Mouse (Mus musculus) G1E (cell line): ENCODE data around the gene Slc25a33. TPM values are rescaled to one million over a fixed set of nuclear protein-coding genes. Genes with fewer than 3 reads are reported as not detected.

ENCODE experiments used
- ATAC-seq: 2 replicates; pipeline ENCODE4 v1.8.0; 2016; ENCODE audit warnings: mild to moderate bottlenecking; ENCODE audit not compliant: insufficient number of reproducible peaks, poor library complexity, low FRiP score, severe bottlenecking; ENCODE audit errors: extremely low read depth
- DNase-seq: peaks from one replicate; pipeline ENCODE4 v3.0.0; 2012; ENCODE audit warnings: low spot score
- H3K27me3 ChIP-seq: 2 replicates; pipeline ENCODE4 v1.6.1; 2012; ENCODE audit warnings: mild to moderate bottlenecking, low read length, inconsistent platforms; ENCODE audit not compliant: insufficient read depth
- H3K36me3 ChIP-seq: replicated peaks from 2 replicates; pipeline ENCODE3; 2012; ENCODE audit warnings: mild to moderate bottlenecking, inconsistent platforms
- H3K4me1 ChIP-seq: 2 replicates; pipeline ENCODE4 v1.6.1; 2012; ENCODE audit warnings: low read depth, low read length, inconsistent platforms, mixed read lengths; ENCODE audit not compliant: insufficient read depth
- H3K4me3 ChIP-seq: 2 replicates; pipeline ENCODE4 v1.5.1; 2012; ENCODE audit warnings: low read depth, mild to moderate bottlenecking, inconsistent platforms, low read length, moderate library complexity, mixed read lengths
- H3K9me3 ChIP-seq: replicated peaks from 2 replicates; pipeline ENCODE4 v1.6.1; 2012; ENCODE audit warnings: inconsistent platforms
- CTCF ChIP-seq: IDR thresholded peaks from 2 replicates; pipeline ENCODE4 v1.5.1; 2012; ENCODE audit warnings: low read depth, low read length, inconsistent platforms, mixed read lengths
- GATA1 ChIP-seq: IDR thresholded peaks from 2 replicates; pipeline ENCODE4 v1.6.1; 2012; ENCODE audit warnings: borderline replicate concordance, low read length, inconsistent platforms, mixed read lengths
- GATA2 ChIP-seq: IDR thresholded peaks from 2 replicates; pipeline ENCODE4 v1.6.1; 2012; ENCODE audit warnings: low read depth, low read length, inconsistent platforms, borderline replicate concordance
- POLR2AphosphoS5 ChIP-seq: IDR thresholded peaks from 2 replicates; pipeline ENCODE4 v1.6.1; 2012; ENCODE audit warnings: low read depth, low read length, inconsistent platforms; ENCODE audit not compliant: insufficient replicate concordance
- TAL1 ChIP-seq: conservative IDR thresholded peaks from 2 replicates; pipeline ENCODE4 v1.6.1; 2012; ENCODE audit warnings: low read depth, low read length, inconsistent platforms, mixed read lengths
- polyA plus RNA-seq: library from polyadenylated mRNA; stranded (reverse); fragments of >175 nt; gene quantifications from 2 replicates; pipeline ENCODE4 v1.2.3, GENCODE M21; 2012
- total RNA-seq, 2 experiments: library from RNA; stranded (forward) in 1 of 2; stranded (reverse) in 1 of 2; fragments of 200-1000 nt in 1 of 2; fragments of >200 nt in 1 of 2; fragmentation: Nextera tagmentation in 1 of 2; gene quantifications; 2 replicates each; pipeline ENCODE4 v1.2.3; 2014 to 2017

The Slc25a33 gene
- total and polyA plus RNA-seq, 3 experiments, result 2.3 to 4.9 (median 3.7) TPM

DNA sequence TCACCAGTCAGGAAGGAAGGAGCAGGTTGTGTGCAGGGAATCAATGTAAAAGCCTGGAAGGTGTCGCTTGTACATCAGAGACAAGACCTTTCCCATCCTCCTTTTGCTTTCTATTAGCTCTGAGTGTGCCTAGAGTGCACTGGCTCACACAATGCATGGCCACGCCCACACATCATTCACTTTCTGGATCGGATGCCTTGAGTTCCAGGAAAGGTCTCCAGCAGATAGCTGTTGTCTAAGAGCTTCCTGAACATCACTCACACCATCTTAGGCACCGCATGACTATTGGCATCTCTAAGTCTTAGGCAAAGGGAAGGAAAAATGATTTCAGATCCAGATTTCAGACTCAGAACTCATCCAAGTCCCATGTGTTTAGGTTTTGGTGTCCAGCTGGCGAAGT is 34.6 kb downstream of the Slc25a33 start:
- Histone ChIP-seq H3K27me3 (no peaks in the 10 kb centered on the region), H3K4me1 (peaks cover 26% of the 10 kb centered on the region), H3K4me3 (no peak overlapping the region), H3K9me3 (no peaks in the 10 kb centered on the region), H3K36me3 (peaks cover 44% of the 10 kb centered on the region)
- no peak for DNase-seq
- no peak for ATAC-seq
- TF ChIP-seq CTCF, result no peak
- no peak for TF ChIP-seq TAL1
- TF ChIP-seq POLR2AphosphoS5, result no peak
- TF ChIP-seq GATA1, result no peak
- no peak for TF ChIP-seq GATA2

DNA sequence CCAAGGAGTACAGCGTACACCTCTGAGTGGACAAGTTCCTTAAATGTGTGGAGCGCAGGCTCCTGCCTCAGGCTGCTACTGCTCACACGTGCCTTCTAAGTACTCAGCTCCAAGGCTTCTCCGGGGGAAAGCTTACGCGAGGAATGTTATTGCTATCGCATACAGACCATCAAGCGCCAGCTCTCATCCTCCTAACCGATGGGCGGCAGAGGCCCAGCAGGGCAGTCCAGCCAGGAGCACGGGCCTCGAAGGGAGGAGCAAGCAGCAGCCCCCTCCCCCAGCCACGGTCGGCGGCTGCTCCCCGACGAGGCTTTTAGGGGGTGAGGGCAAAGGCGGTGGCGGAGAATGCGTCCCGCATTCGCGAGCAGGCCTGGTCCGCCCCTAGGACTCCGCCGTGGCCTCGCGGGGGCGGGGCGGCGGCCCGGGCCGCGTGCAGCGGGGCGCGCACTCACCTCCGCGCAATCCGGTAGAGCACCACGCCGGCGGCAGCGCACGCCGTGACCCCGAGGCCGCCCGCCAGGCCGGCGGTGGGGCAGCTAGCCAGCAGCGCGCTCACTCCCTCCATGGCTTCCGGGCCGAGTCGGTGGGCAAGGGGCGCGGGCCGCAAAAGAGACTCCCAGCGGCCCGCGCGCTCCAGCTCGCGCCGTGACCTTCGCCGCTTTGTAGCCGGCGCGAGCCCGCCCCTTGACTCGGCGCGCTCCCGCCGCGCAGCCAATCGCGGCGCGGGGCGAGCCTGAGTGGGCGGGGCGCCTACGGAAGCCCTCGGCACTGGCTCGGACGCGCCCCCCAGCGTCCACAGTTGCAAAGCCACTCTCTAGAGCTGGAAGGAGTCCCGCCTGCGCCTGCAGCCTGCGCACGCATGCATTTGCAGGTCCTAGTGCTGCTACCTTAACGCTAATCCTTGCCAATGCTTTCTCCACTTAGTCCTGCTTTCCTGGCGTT is 36.4 kb downstream of the Slc25a33 start, which contains the start of gene Tmem201:
TSS of gene Tmem201 (minus strand) at position 662 of the 942 bp plus-strand sequence.
- no peaks in the 10 kb centered on the region for H3K9me3 ChIP-seq
- no peaks in the 10 kb centered on the region for H3K27me3 ChIP-seq
- H3K4me1 ChIP-seq, result peaks cover 26% of the 10 kb centered on the region
- TF ChIP-seq GATA1 (no peak), GATA2 (no peak), CTCF (peak; percentile 38)
- ATAC-seq (peak; percentile 73), DNase-seq (peak; percentile 72)
- H3K4me3 ChIP-seq, result peak within 1 kb of the TSS; percentile 79
- peaks cover 46% of the 10 kb centered on the region for H3K36me3 ChIP-seq

DNA sequence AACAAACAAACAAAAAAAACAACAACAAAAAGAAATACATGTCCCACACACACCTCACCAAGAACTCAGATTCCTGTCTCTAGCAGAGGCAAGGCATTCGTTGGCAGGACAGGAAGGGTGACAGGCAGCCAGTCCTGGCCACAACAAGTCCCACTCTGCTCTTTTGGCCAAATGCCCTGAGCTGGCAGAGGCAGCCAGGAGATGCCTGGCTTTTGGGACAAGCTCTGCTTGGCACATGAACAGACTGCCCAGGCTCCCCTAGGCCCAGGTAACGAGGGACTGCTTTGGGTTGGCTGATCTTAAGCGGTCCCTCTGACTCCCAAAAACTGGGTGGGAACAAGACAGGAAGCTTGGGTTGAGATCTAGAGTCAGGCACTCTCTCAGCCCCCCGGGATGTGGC is 37.5 kb downstream of the Slc25a33 start:
- no peak for ATAC-seq
- Histone ChIP-seq H3K4me1 (peaks cover 26% of the 10 kb centered on the region), H3K4me3 (peak overlapping the region; percentile 79; the same call in 1 of the 2 replicates), H3K9me3 (no peaks in the 10 kb centered on the region), H3K27me3 (no peaks in the 10 kb centered on the region), H3K36me3 (peaks cover 50% of the 10 kb centered on the region)
- TF ChIP-seq POLR2AphosphoS5 (no peak), GATA1 (no peak)
- DNase-seq, result no peak

DNA sequence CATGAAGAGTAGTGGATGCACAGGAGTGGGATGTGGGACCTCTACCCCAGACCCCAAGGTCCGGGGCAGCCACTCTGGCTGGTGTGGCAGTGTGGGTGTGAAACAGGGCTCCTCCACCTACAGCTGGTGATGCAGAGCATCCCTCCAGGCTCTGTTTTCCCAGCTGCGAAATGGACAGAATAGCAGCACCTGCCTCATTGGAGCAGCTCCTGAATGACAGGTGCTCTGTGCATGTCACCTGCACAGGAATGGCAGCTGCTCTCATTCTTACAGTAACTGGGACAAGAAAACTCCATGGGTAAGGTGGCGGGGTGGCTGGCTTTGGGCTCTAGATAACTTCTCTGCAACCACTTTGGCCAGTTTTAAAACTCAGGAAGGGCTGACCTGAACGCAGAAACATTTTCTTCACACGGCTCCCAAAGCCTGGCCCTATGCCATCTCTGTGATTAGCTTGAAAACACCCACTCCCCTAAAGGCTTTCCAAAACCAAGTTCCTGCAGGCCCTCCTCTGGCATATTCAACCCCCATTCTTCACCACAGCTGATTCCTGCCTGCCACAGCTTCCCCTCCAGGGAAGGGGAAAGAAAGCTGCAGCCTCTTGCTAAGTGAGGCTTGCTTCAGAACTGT is 38.3 kb downstream of the Slc25a33 start:
- peaks cover 26% of the 10 kb centered on the region for H3K4me1 ChIP-seq
- no peak for DNase-seq
- H3K36me3 ChIP-seq, result peaks cover 54% of the 10 kb centered on the region
- H3K9me3 ChIP-seq, result no peaks in the 10 kb centered on the region
- H3K27me3 ChIP-seq, result no peaks in the 10 kb centered on the region
- no peak for ATAC-seq
- TF ChIP-seq CTCF (no peak), GATA1 (no peak), TAL1 (no peak), POLR2AphosphoS5 (no peak), GATA2 (no peak)
- H3K4me3 ChIP-seq, result no peak overlapping the region

DNA sequence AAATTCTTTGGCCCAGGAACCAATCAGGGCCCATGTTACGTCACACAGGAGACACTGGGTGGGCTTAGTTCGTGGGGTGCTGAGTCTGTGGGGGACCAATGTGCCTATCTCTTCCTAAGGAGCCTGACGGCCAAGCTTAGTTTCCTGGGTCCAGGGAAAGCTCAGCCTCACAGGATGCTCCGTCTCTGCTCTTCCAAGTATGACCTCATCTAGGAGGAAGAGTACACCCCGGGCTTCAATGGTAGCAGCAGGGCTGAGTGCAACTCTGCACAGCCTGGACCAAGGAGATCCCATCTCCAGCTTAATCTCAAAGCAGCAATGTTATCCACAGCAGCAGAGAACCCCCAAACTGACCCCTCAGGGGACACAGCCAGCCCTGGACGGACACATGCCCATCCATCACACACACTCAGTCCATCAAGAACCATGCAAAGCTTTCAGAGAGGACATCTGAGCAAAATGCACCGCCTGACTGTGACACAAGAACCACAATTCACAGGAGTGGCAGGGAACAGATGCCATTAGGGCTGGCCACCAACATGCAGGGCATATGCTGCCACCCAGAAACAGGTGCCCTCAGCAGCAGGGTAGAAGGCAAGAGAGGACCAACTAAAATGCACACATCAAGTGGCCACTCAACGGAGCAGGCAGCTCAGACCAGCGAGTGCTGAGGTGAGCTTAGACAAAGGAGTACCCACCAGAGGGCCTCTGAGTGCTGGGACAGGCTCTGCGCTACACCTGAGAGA is 39.2 kb downstream of the Slc25a33 start:
- peaks cover 26% of the 10 kb centered on the region for H3K4me1 ChIP-seq
- no peak overlapping the region for H3K4me3 ChIP-seq
- no peak for TF ChIP-seq POLR2AphosphoS5
- no peak for TF ChIP-seq GATA1
- no peak for TF ChIP-seq TAL1
- TF ChIP-seq CTCF, result no peak
- no peak for TF ChIP-seq GATA2
- H3K27me3 ChIP-seq, result no peaks in the 10 kb centered on the region
- no peaks in the 10 kb centered on the region for H3K9me3 ChIP-seq
- H3K36me3 ChIP-seq, result peaks cover 60% of the 10 kb centered on the region
- DNase-seq, result no peak
- ATAC-seq, result no peak

DNA sequence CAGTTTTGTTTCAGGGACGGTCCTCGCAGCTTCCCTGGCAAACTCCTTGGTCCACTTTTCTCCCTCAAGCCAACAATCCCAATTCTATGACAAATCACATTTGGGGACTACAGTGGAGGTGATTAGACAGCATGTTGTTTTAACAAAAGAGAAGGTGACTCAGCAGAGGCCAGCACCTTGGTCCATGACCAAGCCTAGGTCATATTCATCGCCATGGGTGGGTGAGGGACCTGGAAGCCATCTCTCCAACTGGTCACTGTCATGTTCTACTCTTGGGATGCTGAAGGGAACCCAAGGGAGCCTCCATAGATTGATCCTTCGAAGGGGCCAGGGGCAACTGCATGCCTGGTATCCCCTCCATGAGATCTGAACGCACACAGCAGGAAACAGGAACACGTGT is 39.8 kb downstream of the Slc25a33 start:
- no peak for TF ChIP-seq GATA2
- TF ChIP-seq TAL1, result no peak
- TF ChIP-seq CTCF, result no peak
- no peak for TF ChIP-seq GATA1
- no peak for TF ChIP-seq POLR2AphosphoS5
- Histone ChIP-seq H3K4me1 (peaks cover 23% of the 10 kb centered on the region), H3K9me3 (no peaks in the 10 kb centered on the region), H3K36me3 (peaks cover 66% of the 10 kb centered on the region), H3K27me3 (no peaks in the 10 kb centered on the region), H3K4me3 (no peak overlapping the region)
- ATAC-seq (no peak), DNase-seq (no peak)
